Mouse (Mus musculus): ENCODE measurements around the gene 3110040M04Rik.
"Not testable (repeated sequence)": the region's sequence is repeated elsewhere in the genome, so short reads cannot be mapped to it uniquely, and the experiment has no call there.

DNA sequence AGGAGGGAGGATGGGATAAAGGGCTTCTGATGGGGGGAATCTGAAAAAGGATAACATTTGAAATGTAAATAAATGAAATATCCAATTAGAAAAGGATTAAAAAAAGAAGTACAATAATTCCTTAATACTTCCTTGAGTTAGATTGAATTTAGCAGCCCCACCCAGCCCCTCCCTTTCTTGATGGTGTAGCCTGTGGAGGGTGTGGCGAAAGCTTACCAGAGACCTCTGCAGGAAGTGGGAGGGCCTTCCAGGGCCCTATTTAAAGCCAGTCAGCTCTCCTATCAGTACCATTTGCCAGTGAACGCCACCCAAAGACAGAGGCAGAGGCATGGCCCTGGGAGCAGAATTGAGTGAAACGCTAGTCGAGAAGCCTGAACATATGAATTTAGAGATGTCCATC lies 5.8 kb upstream of the 3110040M04Rik start, which contains the start of gene Gm47995:
- not testable (repeated sequence) for TF ChIP-seq CTCF, EP300 (IDR thresholded peaks at IDR 0.05; ENCODE audit: low read depth)

All from heart, postnatal 0 days (tissue).